ENCODE assay signal across 17 mouse cellular contexts in the genomic region with DNA sequence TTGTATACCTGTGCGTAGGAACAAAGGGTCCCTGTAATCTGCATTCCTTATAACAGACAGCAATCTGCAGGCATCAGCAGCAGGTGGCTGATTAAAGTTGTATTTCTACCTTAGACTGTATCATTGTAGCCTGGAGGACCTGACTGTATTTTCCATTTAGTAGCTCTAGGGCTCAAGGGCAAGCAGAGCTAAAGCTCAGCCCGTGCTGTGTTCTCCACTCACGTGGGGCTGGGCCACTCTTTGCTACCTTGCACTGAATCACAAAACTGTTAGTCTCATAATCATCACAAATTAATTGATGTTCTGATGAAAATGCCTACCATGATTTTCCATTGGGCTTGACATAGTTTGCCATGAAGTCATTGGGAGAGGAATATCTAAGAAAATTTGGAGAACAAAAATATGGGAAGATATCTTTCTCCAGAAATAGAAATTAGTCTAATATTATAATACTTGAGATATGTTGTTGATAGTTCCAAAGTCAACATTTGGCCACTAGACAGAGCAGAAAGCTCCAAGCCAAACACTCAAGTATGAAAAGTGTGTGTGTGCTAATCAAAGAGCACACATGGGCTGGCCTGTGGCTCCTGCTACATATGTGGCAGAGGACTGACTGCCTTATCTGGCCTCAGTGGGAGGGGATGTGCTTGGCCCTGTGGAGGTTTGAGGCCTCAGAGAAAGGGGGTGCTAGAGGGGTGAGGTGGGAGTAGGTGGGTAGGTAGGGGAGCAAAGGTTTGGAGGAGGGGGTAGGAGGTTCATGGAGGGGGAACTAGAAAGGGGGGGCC. TPM values are rescaled to one million over a fixed set of nuclear protein-coding genes. Genes with fewer than 3 reads are reported as not detected.
A peak's percentile ranks its signal among the peaks of the same experiment; 100 is the strongest.
DNase-seq lines count a peak whose midpoint lies in the region; ATAC-seq and TF ChIP-seq lines count a peak whose summit lies in the region.
"Had no signal": no experiment of that assay in that cellular context is flagged by ENCODE, and none has a peak within 500 bp of the region (broad histone marks: within the 10 kb centered on the region; RNA-seq: fewer than 3 reads in every experiment).

No protein-coding gene starts in this region.

- H3K4me2 ChIP-seq in embryonic facial prominence, embryonic 15.5 days (replicated peaks), result no peak overlapping the region
- no peak overlapping the region for H3K4me2 ChIP-seq in lung, embryonic 14.5 days
- H3K4me2 ChIP-seq in midbrain, embryonic 15.5 days, result no peak overlapping the region

- TF ChIP-seq CTCF in lung, embryonic 14.5 days (IDR thresholded peaks at IDR 0.05; ENCODE audit: low read depth), result no peak
- no peak for TF ChIP-seq CTCF in layer of hippocampus, adult 2 months (conservative IDR thresholded peaks at IDR 0.05)

- H3K36me3 ChIP-seq in embryonic facial prominence, embryonic 15.5 days, result no peaks in the 10 kb centered on the region
- no peaks in the 10 kb centered on the region for H3K36me3 ChIP-seq in lung, embryonic 14.5 days (ENCODE audit: insufficient read depth)
- no peaks in the 10 kb centered on the region for H3K36me3 ChIP-seq in macrophage (ENCODE audit: inconsistent target)
- no peaks in the 10 kb centered on the region for H3K36me3 ChIP-seq in midbrain, embryonic 15.5 days (replicated peaks)
- H3K36me3 ChIP-seq: heart, embryonic 10.5 days had no signal

- H3K9ac ChIP-seq in embryonic facial prominence, embryonic 15.5 days, result no peak overlapping the region
- no peak overlapping the region for H3K9ac ChIP-seq in lung, embryonic 14.5 days
- H3K9ac ChIP-seq in midbrain, embryonic 15.5 days, result no peak overlapping the region

- DNase-seq in NIH3T3 (ENCODE audit: low read depth), result peak; percentile 48
- DNase-seq in lung, embryonic 14.5 days, result no peak
- no peak for DNase-seq in layer of hippocampus, adult 2 months (ENCODE audit: low spot score in 2 of 2)
- DNase-seq in neural tube, embryonic 10.5 days (ENCODE audit: extremely low spot score, low spot score), result no peak
- DNase-seq: adrenal gland, adult 8-10 months; cerebellum, adult 9-10 months; gastrocnemius, postnatal 14 days; heart, postnatal 14 days; kidney, adult 2 months; kidney, postnatal 36 days; retina, postnatal 1 day had no signal

- H3K27ac ChIP-seq in embryonic facial prominence, embryonic 15.5 days (replicated peaks), result 0 out of 2 replicates have a peak overlapping the region, but pooled peaks have one; percentile 5
- no peak overlapping the region for H3K27ac ChIP-seq in lung, embryonic 14.5 days (ENCODE audit: low read depth)
- peak overlapping the region; percentile 91 for H3K27ac ChIP-seq in macrophage
- no peak overlapping the region for H3K27ac ChIP-seq in midbrain, embryonic 15.5 days
- no peak overlapping the region for H3K27ac ChIP-seq in layer of hippocampus, adult 2 months
- H3K27ac ChIP-seq: heart, embryonic 10.5 days had no signal

- 73% methylated on average over 3 of the region's 3 CpGs for WGBS in embryonic facial prominence, embryonic 15.5 days
- 72% methylated on average over 3 of the region's 3 CpGs for WGBS in lung, embryonic 14.5 days
- WGBS in macrophage (ENCODE audit: missing documents), result 90% methylated on average over 3 of the region's 3 CpGs
- 74% methylated on average over 3 of the region's 3 CpGs for WGBS in midbrain, embryonic 15.5 days

- no peaks in the 10 kb centered on the region; the same call in 1 of the 2 replicates for H3K79me2 ChIP-seq in macrophage (ENCODE audit: inconsistent target)

- H3K4me3 ChIP-seq in embryonic facial prominence, embryonic 15.5 days (replicated peaks), result no peak overlapping the region
- H3K4me3 ChIP-seq in lung, embryonic 14.5 days (ENCODE audit: low read depth, low read length), result no peak overlapping the region
- H3K4me3 ChIP-seq in macrophage (ENCODE audit: inconsistent target), result no peak overlapping the region
- H3K4me3 ChIP-seq in midbrain, embryonic 15.5 days, result no peak overlapping the region
- no peak overlapping the region for H3K4me3 ChIP-seq in layer of hippocampus, adult 2 months
- H3K4me3 ChIP-seq: heart, embryonic 10.5 days had no signal

- no peaks in the 10 kb centered on the region for H3K9me3 ChIP-seq in embryonic facial prominence, embryonic 15.5 days (replicated peaks)
- no peaks in the 10 kb centered on the region for H3K9me3 ChIP-seq in lung, embryonic 14.5 days (ENCODE audit: low read depth, low read length)
- no peaks in the 10 kb centered on the region for H3K9me3 ChIP-seq in midbrain, embryonic 15.5 days
- H3K9me3 ChIP-seq: heart, embryonic 10.5 days had no signal

- H3K4me1 ChIP-seq in embryonic facial prominence, embryonic 15.5 days, result no peaks in the 10 kb centered on the region
- H3K4me1 ChIP-seq in lung, embryonic 14.5 days (ENCODE audit: insufficient read depth), result 0 out of 2 replicates have a peak, but pooled peaks cover 14% of the 10 kb centered on the region
- peaks cover 3% of the 10 kb centered on the region; the same call in 1 of the 2 replicates for H3K4me1 ChIP-seq in midbrain, embryonic 15.5 days
- H3K4me1 ChIP-seq: heart, embryonic 10.5 days had no signal

- no peak for ATAC-seq in embryonic facial prominence, embryonic 15.5 days (ENCODE audit: insufficient number of reproducible peaks, low FRiP score, low TSS enrichment, low read depth)
- ATAC-seq in lung, embryonic 14.5 days (ENCODE audit: insufficient read depth), result peak; percentile 66
- no peak for ATAC-seq in midbrain, embryonic 15.5 days (replicated peaks)
- ATAC-seq: forebrain, embryonic 16.5 days; hindbrain, embryonic 16.5 days had no signal

- no peaks in the 10 kb centered on the region for H3K27me3 ChIP-seq in embryonic facial prominence, embryonic 15.5 days
- H3K27me3 ChIP-seq in lung, embryonic 14.5 days (ENCODE audit: insufficient read depth, low read length), result no peaks in the 10 kb centered on the region
- H3K27me3 ChIP-seq in midbrain, embryonic 15.5 days (replicated peaks), result no peaks in the 10 kb centered on the region

RNA-seq across cellular contexts. Expression of gene Fam129a, which starts 53.6 kb away (rescaled TPM):
- 18.9 and 22.0 TPM in 2 replicates for polyA plus RNA-seq in embryonic facial prominence, embryonic 15.5 days (2015; fragmentation: Nextera tagmentation; extraction: Ambion mirVana)
- polyA plus RNA-seq in lung, embryonic 14.5 days (2014; fragmentation: Nextera tagmentation; extraction: Ambion mirVana), result 4.4 and 4.6 TPM in 2 replicates
- 100 to 1,000 TPM in 4 of 26 experiments, 10 to 100 TPM in 17, 1 to 10 TPM in 5; 6.3 to 361 (median 16.6) TPM for total RNA-seq in macrophage (2018; cell fraction: chromatin; rRNA removed)
- total RNA-seq in macrophage (2018; cell fraction: cytosol; rRNA removed), result 10 to 100 TPM in 24 of 26 experiments, 1 to 10 TPM in 2; 8.8 to 90.4 (median 14.9) TPM
- 100 to 1,000 TPM in 3 of 26 experiments, 10 to 100 TPM in 23; 10.1 to 213 (median 22.3) TPM for total RNA-seq in macrophage (2018; cell fraction: nucleus; rRNA removed)
- polyA plus RNA-seq in macrophage (2018), result 9.5 to 18.4 TPM (median 10.7 TPM) in 3 replicates
- polyA plus RNA-seq in midbrain, embryonic 15.5 days (2015; fragmentation: Nextera tagmentation; extraction: Ambion mirVana), result 0.77 and 1.4 TPM in 2 replicates
- total RNA-seq in layer of hippocampus, adult 2 months (2021), result 1 to 10 TPM; 1.4 to 1.7 TPM

Comparison
In these comparisons a context has a peak if more than half of its experiments do, and no peak if none do; other contexts are left out.
1. H3K27ac ChIP-seq: peak in embryonic facial prominence, embryonic 15.5 days (single experiment) and macrophage (single experiment); none in lung, embryonic 14.5 days (single experiment), midbrain, embryonic 15.5 days (single experiment) and layer of hippocampus, adult 2 months (single experiment).